Mouse (Mus musculus) MEL (cell line): Measurements from ENCODE around the gene Ghsr. TPM values are rescaled to one million over a fixed set of nuclear protein-coding genes. Genes with fewer than 3 reads are reported as not detected.

ENCODE experiments used
- DNase-seq: peaks from one replicate; pipeline ENCODE4 v3.0.0; 2011; ENCODE audit warnings: low read depth, low spot score
- H3K27ac ChIP-seq: 2 replicates; pipeline ENCODE4 v1.5.1; 2012; ENCODE audit warnings: low read depth, mild to moderate bottlenecking, control low read depth, low read length, moderate library complexity; ENCODE audit not compliant: control insufficient read depth
- H3K27me3 ChIP-seq, 2 experiments: fragments of 150-350 bp in 1 of 2; sonication (generic) in 1 of 2; 2 replicates each; pipeline ENCODE4 v1.6.1; 2012; ENCODE audit warnings: low read length in 2 of 2, mild to moderate bottlenecking in 2 of 2, improper control_type of control experiment in 1 of 2, moderate library complexity in 1 of 2; ENCODE audit not compliant: insufficient read depth in 2 of 2, control insufficient read depth in 1 of 2
- H3K36me3 ChIP-seq, 2 experiments: 2 replicates each; pipeline ENCODE4 v1.6.1; 2012 to 2014; ENCODE audit warnings: low read length in 2 of 2, improper control_type of control experiment in 1 of 2, inconsistent platforms in 1 of 2, mild to moderate bottlenecking in 1 of 2; ENCODE audit not compliant: insufficient read depth in 2 of 2, control insufficient read depth in 1 of 2
- H3K4me1 ChIP-seq, 2 experiments: fragments of 150-350 bp in 1 of 2; sonication (generic) in 1 of 2; 2 replicates each; pipeline ENCODE4 v1.6.1; 2012; ENCODE audit warnings: low read length in 2 of 2, improper control_type of control experiment in 1 of 2, mild to moderate bottlenecking in 1 of 2; ENCODE audit not compliant: insufficient read depth in 2 of 2, control insufficient read depth in 1 of 2
- H3K4me3 ChIP-seq, 2 experiments: fragments of 150-350 bp in 1 of 2; sonication (generic) in 1 of 2; 2 replicates each; pipeline ENCODE4 v1.5.1; 2012; ENCODE audit warnings: low read depth in 2 of 2, low read length in 2 of 2, mild to moderate bottlenecking in 2 of 2, moderate library complexity in 2 of 2, control low read depth in 1 of 2, improper control_type of control experiment in 1 of 2; ENCODE audit not compliant: control insufficient read depth in 1 of 2, insufficient read depth in 1 of 2
- H3K79me2 ChIP-seq: 2 replicates; pipeline ENCODE4 v1.6.1; 2012; ENCODE audit warnings: mild to moderate bottlenecking, low read length, moderate library complexity; ENCODE audit not compliant: control insufficient read depth, poor library complexity, insufficient read depth
- H3K9ac ChIP-seq: 2 replicates; pipeline ENCODE4 v1.6.1; 2012; ENCODE audit warnings: low read depth, mild to moderate bottlenecking, control low read depth, low read length, moderate library complexity; ENCODE audit not compliant: control insufficient read depth, poor library complexity, severe bottlenecking
- H3K9me3 ChIP-seq: fragments of 150-350 bp; sonication (generic); replicated peaks from 2 replicates; pipeline ENCODE4 v1.6.1; 2012; ENCODE audit warnings: mild to moderate bottlenecking, low read length, improper control_type of control experiment, moderate library complexity; ENCODE audit not compliant: insufficient read depth
- CHD2 ChIP-seq: IDR thresholded peaks from 2 replicates; pipeline ENCODE4 v1.6.1; 2011; ENCODE audit warnings: low read length, improper control_type of control experiment
- CTCF ChIP-seq, 3 experiments: IDR thresholded peaks in 2 of 3; conservative IDR thresholded peaks in 1 of 3; 2 replicates each; pipeline ENCODE4 v1.5.1; 2011 to 2012; ENCODE audit warnings: low read length in 3 of 3, low read depth in 2 of 3, mild to moderate bottlenecking in 2 of 3, improper control_type of control experiment in 1 of 3, inconsistent platforms in 1 of 3, mixed read lengths in 1 of 3, moderate library complexity in 1 of 3; ENCODE audit not compliant: control insufficient read depth in 1 of 3, insufficient read depth in 1 of 3, poor library complexity in 1 of 3, severe bottlenecking in 1 of 3
- E2F4 ChIP-seq: IDR thresholded peaks from 2 replicates; pipeline ENCODE4 v1.6.1; 2011; ENCODE audit warnings: low read depth, low read length, improper control_type of control experiment, borderline replicate concordance
- EP300 ChIP-seq, 2 experiments: IDR thresholded peaks; 2 replicates each; pipeline ENCODE4 v1.6.1; 2011; ENCODE audit warnings: improper control_type of control experiment in 2 of 2, low read length in 2 of 2, low read depth in 1 of 2, mild to moderate bottlenecking in 1 of 2
- GABPA ChIP-seq: IDR thresholded peaks from 2 replicates; pipeline ENCODE4 v1.6.1; 2012; ENCODE audit warnings: low read depth, mild to moderate bottlenecking, inconsistent platforms, low read length, improper control_type of control experiment, moderate library complexity
- GATA1 ChIP-seq: IDR thresholded peaks from 2 replicates; pipeline ENCODE4 v1.6.1; 2011; ENCODE audit warnings: low read depth, low read length, improper control_type of control experiment
- HCFC1 ChIP-seq: IDR thresholded peaks from 2 replicates; pipeline ENCODE4 v1.6.1; 2012; ENCODE audit warnings: low read depth, mild to moderate bottlenecking, inconsistent platforms, low read length, improper control_type of control experiment, moderate library complexity
- JUND ChIP-seq: IDR thresholded peaks from 2 replicates; pipeline ENCODE4 v1.6.1; 2011; ENCODE audit warnings: low read depth, mild to moderate bottlenecking, improper control_type of control experiment, low read length
- MAFK ChIP-seq: IDR thresholded peaks from 2 replicates; pipeline ENCODE4 v1.6.1; 2011; ENCODE audit warnings: low read depth, mild to moderate bottlenecking, low read length, improper control_type of control experiment, borderline replicate concordance
- MAX ChIP-seq: IDR thresholded peaks from 2 replicates; pipeline ENCODE4 v1.6.1; 2011; ENCODE audit warnings: low read length, improper control_type of control experiment
- MEF2A ChIP-seq: IDR thresholded peaks from 2 replicates; pipeline ENCODE4 v1.6.1; 2014; ENCODE audit warnings: low read depth, mild to moderate bottlenecking, inconsistent platforms, low read length, improper control_type of control experiment; ENCODE audit not compliant: poor library complexity, insufficient replicate concordance, severe bottlenecking; ENCODE audit errors: extremely low read depth
- MYC ChIP-seq: IDR thresholded peaks from 2 replicates; pipeline ENCODE4 v1.6.1; 2011; ENCODE audit warnings: low read depth, mild to moderate bottlenecking, low read length, improper control_type of control experiment, moderate library complexity
- POLR2AphosphoS5 ChIP-seq: IDR thresholded peaks from 2 replicates; pipeline ENCODE4 v1.6.1; 2012; ENCODE audit warnings: low read depth, borderline replicate concordance, mild to moderate bottlenecking, inconsistent platforms, low read length, moderate library complexity, mixed read lengths
- RAD21 ChIP-seq: IDR thresholded peaks from 2 replicates; pipeline ENCODE4 v1.6.1; 2011; ENCODE audit warnings: mild to moderate bottlenecking, low read depth, low read length, improper control_type of control experiment
- RCOR1 ChIP-seq: IDR thresholded peaks from 2 replicates; pipeline ENCODE4 v1.6.1; 2012; ENCODE audit warnings: low read depth, mild to moderate bottlenecking, inconsistent platforms, low read length, improper control_type of control experiment
- SIN3A ChIP-seq: IDR thresholded peaks from 2 replicates; pipeline ENCODE4 v1.6.1; 2012; ENCODE audit warnings: low read length, improper control_type of control experiment, inconsistent platforms
- SMC3 ChIP-seq: IDR thresholded peaks from 2 replicates; pipeline ENCODE4 v1.6.1; 2011; ENCODE audit warnings: low read depth, low read length, improper control_type of control experiment
- TAL1 ChIP-seq: IDR thresholded peaks from 2 replicates; pipeline ENCODE4 v1.6.1; 2012; ENCODE audit warnings: mild to moderate bottlenecking, inconsistent platforms, low read length, moderate library complexity, mixed read lengths
- USF2 ChIP-seq, 2 experiments: IDR thresholded peaks; 2 replicates each; pipeline ENCODE4 v1.6.1; 2011 to 2012; ENCODE audit warnings: improper control_type of control experiment in 2 of 2, low read length in 2 of 2, borderline replicate concordance in 1 of 2, inconsistent platforms in 1 of 2, low read depth in 1 of 2, mild to moderate bottlenecking in 1 of 2; ENCODE audit not compliant: insufficient read depth in 1 of 2
- ZMIZ1 ChIP-seq: IDR thresholded peaks from 2 replicates; pipeline ENCODE4 v1.6.1; 2012; ENCODE audit warnings: low read depth, mild to moderate bottlenecking, inconsistent platforms, low read length, improper control_type of control experiment, moderate library complexity
- ZNF384 ChIP-seq: IDR thresholded peaks from 2 replicates; pipeline ENCODE4 v1.6.1; 2012; ENCODE audit warnings: low read depth, mild to moderate bottlenecking, inconsistent platforms, low read length, improper control_type of control experiment
- polyA plus RNA-seq, 2 experiments: library from polyadenylated mRNA; stranded (reverse) in 1 of 2; unstranded in 1 of 2; fragments of >175 nt in 1 of 2; fragments of >200 nt in 1 of 2; gene quantifications; 2 replicates each; pipeline versions ENCODE4 v1.2.1 to v1.2.4; 2012; ENCODE audit warnings: low replicate concordance in 2 of 2, low read depth in 1 of 2; ENCODE audit not compliant: insufficient read length in 2 of 2, insufficient read depth in 1 of 2, missing spikeins in 1 of 2
- total RNA-seq: library from RNA; depleted of rRNA; stranded (reverse); fragments of 300-350 nt; gene quantifications from 2 replicates; pipeline ENCODE4 v1.2.3, GENCODE M21; 2012

Ghsr gene
- total and polyA plus RNA-seq, 3 experiments, result not detected

GRCm38 (mm10) chr3:27345526-27345925 lies 25.6 kb upstream of the Ghsr start:
- peak; percentile 14 for DNase-seq
- no peaks in the 10 kb centered on the region for H3K79me2 ChIP-seq
- H3K4me1 ChIP-seq, result no peaks in the 10 kb centered on the region
- TF ChIP-seq RAD21 (peak; percentile 2; the same call in 1 of the 2 replicates), CTCF (IDR thresholded peaks at IDR 0.05 in 2 of 3, conservative IDR thresholded peaks at IDR 0.05 in 1 of 3; ENCODE audit: control insufficient read depth in 1 of 3, insufficient read depth in 1 of 3, low read depth in 2 of 3, low read length in 3 of 3, poor library complexity in 1 of 3, severe bottlenecking in 1 of 3) (peak; percentile 37 to 50 (median 43); a peak in 5 of 6 replicates), E2F4 (no peak), SMC3 (no peak; the same call in 1 of the 2 replicates), CHD2 (no peak), ZNF384 (no peak)
- TF ChIP-seq, all 39 proteins: peak for 2
- no peaks in the 10 kb centered on the region for H3K9me3 ChIP-seq
- no peak overlapping the region for H3K9ac ChIP-seq
- no peak overlapping the region for H3K27ac ChIP-seq
- 0 out of 4 replicates have a peak, but pooled peaks cover 0 to 1% of the 10 kb centered on the region in 2 experiments for H3K27me3 ChIP-seq
- no peaks in the 10 kb centered on the region for H3K36me3 ChIP-seq
- H3K4me3 ChIP-seq, result no peak overlapping the region

DNA sequence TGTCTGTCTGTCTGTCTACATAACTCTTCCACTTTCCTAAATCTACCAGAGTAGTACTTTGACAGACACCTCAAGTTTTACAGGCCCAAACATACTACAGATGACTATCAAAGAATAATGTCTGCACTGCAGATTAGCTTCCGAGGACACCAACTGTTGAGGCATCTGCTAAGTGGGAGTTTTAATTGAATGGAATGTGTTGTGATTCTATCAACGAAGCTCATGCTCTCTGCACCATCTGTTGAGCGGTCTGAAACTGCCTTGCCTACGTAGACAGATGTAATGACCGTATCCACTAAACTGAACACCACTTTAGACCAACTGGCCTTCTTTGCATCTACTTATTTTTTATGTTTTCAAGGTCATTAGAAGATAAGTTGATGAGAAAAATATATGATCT lies 22.7 kb upstream of the Ghsr start:
- no peak for TF ChIP-seq JUND
- no peak for TF ChIP-seq EP300 (IDR thresholded peaks at IDR 0.05; ENCODE audit: low read depth in 1 of 2, low read length in 2 of 2)
- TF ChIP-seq SIN3A, result no peak
- TF ChIP-seq GABPA, result no peak
- TF ChIP-seq MYC, result no peak
- TF ChIP-seq MEF2A, result no peak
- TF ChIP-seq TAL1, result no peak
- TF ChIP-seq CHD2, result no peak
- TF ChIP-seq HCFC1, result no peak
- TF ChIP-seq MAX, result no peak
- no peak for TF ChIP-seq MAFK
- no peak for TF ChIP-seq USF2 (IDR thresholded peaks at IDR 0.05; ENCODE audit: borderline replicate concordance in 1 of 2, insufficient read depth in 1 of 2, low read depth in 1 of 2, low read length in 2 of 2)
- TF ChIP-seq ZMIZ1, result no peak
- no peak for TF ChIP-seq GATA1
- TF ChIP-seq POLR2AphosphoS5, result no peak
- no peak for TF ChIP-seq RAD21
- no peak for TF ChIP-seq RCOR1
- no peak overlapping the region for H3K4me3 ChIP-seq
- H3K36me3 ChIP-seq, result no peaks in the 10 kb centered on the region
- no peak overlapping the region for H3K27ac ChIP-seq
- no peaks in the 10 kb centered on the region for H3K9me3 ChIP-seq
- DNase-seq, result no peak
- no peaks in the 10 kb centered on the region for H3K27me3 ChIP-seq
- H3K4me1 ChIP-seq, result no peaks in the 10 kb centered on the region
- no peak overlapping the region for H3K9ac ChIP-seq
- no peaks in the 10 kb centered on the region for H3K79me2 ChIP-seq
